Mouse (Mus musculus) megakaryocyte progenitor cell, adult 5-6 weeks (primary cell): ENCODE data around the gene Sgta. TPM values are rescaled to one million over a fixed set of nuclear protein-coding genes. Genes with fewer than 3 reads are reported as not detected.

Source experiments
- ATAC-seq: replicated peaks from 2 replicates; pipeline ENCODE4 v1.8.0; 2016; ENCODE audit warnings: mild to moderate bottlenecking, moderate TSS enrichment, inconsistent platforms; ENCODE audit not compliant: poor library complexity
- total RNA-seq, 2 experiments: library from RNA; stranded (forward) in 1 of 2; stranded (reverse) in 1 of 2; fragments of 157-497, 149-512 nt in 1 of 2; fragments of 200-1000 nt in 1 of 2; gene quantifications; 2 replicates each; pipeline versions ENCODE4 v1.2.3 to v1.2.4; 2015 to 2017

The Sgta gene
- total RNA-seq, 2 experiments from 2014 or later = 31.7 to 37.6 TPM

DNA sequence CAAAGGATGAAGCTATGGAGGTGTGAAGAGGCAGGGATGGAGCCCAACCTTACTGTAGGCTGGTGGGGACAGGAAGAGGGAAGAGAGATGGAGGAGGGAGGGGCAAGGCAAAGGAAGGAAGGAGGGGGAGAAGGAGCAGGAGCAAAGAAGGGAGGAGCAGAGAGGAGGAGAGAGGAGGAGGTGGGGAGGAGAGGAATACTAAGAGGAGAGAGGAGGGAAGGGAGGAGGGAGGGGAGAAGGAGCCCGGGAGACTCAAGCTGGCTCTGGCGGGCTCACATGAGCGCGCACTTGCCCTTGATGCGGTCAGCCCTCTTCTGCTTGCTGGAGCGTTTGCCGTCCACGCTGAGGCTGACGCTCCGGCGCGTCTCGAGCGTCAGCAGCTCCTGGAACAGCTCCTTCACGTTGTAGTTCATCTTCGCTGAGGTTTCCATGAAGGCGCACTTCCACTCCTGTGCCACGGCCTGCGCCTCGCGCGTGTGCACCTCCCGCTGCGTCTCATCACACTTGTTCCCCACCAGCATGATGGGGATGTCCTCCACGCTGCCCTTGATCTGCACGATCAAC, 38.4 kb downstream of the Sgta start:
- ATAC-seq = no peak

DNA sequence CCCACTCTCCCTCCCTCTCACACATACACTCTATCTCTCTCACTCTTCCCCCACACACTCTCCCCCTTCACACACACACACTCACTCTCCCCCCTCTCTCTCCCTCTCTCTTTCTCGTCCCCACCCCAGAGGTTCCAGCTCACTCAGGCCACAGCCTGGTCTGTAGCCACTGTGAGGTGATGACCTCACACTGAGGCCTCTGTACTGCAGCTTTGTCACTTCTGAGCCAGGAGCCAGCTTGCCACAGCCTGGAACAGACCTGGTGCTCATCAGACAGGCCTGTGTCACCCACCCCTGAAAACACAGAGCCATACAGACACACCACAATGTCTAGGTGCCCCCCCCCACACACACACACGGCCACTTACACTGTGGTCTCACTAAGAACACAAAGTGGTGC, 39.8 kb downstream of the Sgta start:
- ATAC-seq = no peak

DNA sequence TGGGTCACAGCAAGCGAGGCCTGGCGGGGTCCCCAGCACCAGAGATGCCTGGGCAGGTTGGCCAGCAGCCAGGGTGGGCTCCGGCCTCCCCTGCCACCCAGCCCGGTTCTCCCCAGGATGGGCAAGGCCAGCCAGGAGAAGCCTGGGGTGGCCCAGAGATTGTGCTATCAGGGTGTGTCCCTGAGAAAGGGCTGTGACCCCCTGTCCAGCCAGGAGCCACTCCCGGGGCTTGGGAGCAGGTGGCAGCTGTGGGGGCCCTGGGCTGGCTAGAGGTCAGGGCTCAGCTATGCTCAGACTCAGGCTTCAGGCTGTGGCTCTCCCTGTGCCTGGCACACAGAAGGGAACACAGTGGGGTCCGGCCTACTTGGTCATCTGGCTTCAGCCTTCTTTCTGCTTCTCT, 40.3 kb downstream of the Sgta start:
- ATAC-seq = no peak

DNA sequence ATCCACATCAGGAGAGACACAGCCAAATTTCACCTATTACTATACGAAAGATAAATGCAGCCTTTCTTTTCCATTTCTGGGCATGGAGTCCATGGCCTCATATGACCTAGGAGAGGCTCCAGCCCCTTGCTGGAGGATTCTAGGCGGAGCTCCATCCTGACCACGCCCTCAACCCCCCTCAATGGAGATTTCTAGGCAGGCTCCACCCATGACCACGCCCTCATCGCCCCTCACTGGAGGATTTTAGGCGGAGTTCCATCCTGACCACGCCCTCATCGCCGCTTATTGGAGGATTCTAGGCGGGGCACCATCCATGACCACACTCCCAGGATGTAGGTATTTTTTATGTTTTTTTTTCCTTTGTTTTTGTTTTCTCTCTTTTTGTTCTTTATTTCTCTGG, 41.7 kb downstream of the Sgta start:
- peak; percentile 27 for ATAC-seq

DNA sequence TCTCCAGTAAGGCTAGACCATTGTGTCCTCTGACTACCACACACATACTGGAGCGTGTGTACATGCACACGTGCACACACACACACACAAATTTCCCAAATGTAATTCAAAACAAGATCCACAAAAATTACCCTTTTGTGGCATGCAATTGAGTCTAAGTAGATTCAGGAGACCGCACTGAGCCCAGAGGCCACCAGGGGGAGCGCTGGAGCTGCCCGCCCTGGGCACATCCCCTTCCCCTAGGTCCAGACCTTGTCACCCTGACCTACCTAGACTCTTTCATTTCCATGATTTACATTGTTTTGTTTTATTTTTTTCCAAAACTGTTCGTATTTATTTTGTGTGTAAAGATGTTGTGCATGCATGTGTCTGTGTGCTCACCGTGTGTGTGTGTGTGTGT, 43.3 kb downstream of the Sgta start:
- peak; percentile 56 for ATAC-seq

DNA sequence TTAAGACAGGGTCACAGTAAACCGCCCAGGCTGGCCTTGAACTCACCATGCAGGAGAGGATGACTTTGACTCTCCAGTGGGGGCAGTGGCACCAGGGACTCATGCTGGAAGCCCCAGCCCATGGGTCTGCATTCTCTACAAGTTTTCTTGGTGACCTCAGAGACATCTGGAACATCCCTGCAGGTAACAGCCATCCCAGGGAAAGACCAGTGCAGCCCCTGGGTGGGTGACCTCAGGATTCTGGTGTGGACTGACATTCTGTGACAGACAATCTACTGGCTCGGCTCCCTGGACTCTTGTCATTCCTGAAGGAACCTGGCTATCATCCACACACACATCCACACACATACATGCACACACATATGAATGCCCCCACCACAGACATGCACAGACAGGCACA, 44.3 kb downstream of the Sgta start:
- ATAC-seq = no peak

DNA sequence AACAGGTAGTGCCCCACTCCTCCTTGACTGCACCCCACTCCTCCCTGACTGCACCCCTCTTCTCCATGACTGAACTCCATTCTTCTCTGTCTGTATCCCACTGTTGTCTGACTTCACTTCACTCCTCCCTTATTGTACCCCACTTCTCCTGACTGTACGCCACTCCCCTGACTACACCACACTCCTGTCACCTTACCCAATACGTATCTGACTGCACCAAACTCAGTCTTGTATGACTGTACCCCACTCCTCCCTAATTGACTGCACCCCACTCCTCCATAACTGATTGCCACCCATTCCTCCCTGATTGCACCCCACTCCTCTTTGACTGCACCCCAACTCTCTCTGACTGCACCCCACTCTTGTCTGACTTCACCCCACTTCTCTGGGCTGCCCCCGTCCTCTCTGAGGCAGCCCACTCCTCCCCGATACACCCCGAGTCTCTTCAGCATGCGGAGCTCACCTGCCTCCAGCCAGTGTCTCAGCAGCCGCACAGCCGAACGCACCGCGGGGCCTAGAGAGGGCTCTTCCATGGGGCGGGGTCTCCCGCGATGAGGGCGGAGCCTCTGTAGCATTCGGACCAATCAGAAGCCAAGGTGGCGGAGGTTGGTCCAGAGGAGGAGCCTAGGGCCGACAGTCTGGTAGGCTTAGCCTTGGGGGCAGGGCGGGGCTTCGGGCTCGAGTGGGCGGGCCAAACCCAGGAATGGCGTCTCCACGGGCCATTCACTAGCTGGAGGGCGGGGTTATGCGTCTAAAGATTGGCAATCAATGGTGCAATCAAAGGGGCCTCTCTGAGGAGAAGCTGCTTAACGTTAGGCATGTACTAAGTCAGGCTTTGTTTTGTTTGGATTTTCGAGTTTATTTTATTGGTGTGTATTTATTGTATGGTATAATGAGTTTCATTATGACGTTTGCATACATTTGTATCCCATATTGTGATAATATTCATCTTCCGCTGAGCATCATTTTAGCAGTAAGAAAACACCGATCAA, 45.3 kb downstream of the Sgta start, which contains the start of gene Gng7:
Gene Gng7, minus strand, starts transcription at position 553 of the 992 bp plus-strand sequence.
- peak; percentile 96 for ATAC-seq

DNA sequence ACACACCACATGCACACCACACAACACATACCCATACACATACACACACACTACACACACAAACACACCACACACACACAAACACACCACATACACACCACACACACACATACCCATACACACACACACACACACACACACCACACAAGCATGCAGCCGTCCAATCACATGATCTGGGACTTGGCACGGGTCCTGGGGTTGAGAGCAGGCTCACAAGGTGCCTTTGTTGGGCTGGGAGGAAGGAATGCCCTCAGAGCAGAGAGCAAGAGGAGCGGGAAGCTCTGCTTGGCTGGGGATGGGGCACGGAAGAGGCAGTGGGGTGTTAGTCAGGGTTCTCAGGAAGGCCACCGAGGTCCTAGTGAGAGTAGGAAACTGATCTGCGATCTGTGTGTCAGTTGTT, 49.1 kb downstream of the Sgta start:
- no peak for ATAC-seq

DNA sequence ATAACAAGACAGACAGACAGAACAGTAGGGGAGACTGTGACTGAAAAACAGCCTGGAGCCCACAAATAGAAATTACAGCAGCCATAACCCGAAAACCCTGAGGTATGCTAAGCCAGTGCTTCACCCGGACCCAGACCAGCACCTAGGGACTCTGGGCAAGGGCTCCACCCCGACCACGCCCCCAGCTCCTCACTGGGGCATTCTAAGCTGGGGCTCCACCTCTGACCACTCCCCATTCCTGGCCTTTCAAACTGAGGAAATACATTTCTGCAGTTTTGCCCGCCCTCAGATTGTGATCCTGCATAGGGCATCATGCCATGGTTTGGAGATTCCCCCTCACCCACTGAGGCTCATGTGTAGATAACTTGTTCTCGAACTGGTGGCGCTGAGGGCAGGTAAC, 52.7 kb downstream of the Sgta start:
- peak; percentile 61 for ATAC-seq

DNA sequence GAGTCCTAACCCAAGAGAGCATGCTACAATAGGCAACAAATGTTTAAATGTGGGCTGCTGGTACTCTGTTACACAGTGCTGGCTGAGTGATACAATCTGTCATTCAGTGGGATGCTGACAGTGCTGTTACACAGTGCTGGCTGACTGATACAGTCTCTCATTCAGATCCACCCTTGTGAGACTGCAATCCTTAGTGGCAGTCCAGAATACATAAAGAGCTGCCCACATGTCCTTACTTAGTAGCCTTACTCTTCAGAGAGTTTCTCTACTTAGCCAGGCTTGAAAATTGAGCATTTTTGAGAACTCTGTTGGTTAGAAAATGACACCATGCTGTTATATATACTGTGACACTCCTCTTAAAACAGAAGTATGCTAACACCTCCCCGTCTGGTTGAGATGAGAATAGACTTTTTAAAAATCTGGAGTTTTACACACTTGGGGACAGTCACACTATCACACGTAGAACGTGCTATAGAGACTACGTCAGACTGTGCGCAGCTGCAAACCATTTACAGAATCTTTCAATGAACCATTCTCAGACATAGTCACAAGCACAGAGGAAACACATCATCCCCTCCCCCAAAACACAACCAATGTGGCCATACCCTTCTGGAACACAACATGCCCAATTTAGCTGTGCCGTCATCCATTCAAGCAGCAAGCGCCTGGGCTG, 53.8 kb downstream of the Sgta start:
- ATAC-seq = no peak

DNA sequence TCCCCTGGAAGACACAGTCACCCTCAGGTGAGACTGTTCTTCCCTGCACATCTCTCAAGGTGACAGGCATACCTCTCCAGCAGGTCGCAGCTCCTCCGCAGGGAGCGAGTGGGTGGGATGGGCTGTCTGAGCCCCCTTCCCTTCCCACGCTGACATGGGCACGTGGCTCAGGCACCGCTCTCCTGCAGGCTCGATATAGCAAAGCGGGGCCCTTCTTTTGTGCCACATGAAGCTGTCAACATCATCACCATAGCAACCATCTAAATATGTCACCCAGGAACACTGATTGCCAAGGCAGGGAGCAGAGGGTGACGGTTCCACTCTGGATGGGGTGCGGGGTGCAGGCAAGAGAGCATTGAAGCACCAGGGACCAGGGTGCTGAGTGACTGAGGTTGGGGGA, 58.8 kb downstream of the Sgta start:
- no peak for ATAC-seq

DNA sequence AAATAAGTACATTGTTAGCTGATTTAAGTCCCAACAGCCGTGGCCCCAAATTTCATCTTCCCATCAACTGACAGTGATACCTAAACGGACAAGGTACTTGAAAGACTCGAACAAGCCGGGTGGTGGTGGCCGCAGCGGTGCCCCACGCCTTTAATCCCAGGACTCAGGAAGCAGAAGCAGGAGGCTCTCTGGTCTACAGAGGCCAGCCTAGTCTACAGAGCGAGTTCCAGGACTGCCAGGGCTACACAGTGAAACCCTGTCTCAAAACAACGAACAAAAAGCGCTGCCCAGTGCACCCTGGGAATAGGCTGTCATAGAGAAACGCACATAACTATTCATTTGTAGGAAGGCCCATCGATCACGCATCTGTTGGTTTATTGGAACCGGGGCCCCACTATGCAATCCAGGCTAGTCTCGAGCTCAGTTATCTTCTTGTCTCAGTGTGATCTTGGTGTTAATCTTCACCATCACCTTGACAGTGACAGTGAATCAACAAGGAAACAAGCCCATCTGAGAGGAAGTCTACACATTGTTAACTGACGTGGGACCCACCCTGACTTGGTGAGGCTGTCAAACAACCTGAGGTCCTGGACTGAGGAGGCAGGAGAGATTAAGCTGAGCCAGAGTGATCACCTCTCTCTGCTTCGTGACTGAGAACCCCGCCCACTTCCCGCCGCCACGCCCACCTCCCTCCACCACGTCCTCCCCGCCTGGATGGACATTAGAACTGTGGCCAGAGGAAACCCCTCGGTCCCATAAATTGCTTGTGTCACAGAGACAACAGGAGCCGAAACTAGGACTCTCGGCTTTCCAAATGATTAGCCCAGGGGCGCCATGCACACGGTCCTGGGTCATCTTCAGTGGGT, 59.6 kb downstream of the Sgta start:
- ATAC-seq = peak; percentile 26; the same call in 1 of the 2 replicates

DNA sequence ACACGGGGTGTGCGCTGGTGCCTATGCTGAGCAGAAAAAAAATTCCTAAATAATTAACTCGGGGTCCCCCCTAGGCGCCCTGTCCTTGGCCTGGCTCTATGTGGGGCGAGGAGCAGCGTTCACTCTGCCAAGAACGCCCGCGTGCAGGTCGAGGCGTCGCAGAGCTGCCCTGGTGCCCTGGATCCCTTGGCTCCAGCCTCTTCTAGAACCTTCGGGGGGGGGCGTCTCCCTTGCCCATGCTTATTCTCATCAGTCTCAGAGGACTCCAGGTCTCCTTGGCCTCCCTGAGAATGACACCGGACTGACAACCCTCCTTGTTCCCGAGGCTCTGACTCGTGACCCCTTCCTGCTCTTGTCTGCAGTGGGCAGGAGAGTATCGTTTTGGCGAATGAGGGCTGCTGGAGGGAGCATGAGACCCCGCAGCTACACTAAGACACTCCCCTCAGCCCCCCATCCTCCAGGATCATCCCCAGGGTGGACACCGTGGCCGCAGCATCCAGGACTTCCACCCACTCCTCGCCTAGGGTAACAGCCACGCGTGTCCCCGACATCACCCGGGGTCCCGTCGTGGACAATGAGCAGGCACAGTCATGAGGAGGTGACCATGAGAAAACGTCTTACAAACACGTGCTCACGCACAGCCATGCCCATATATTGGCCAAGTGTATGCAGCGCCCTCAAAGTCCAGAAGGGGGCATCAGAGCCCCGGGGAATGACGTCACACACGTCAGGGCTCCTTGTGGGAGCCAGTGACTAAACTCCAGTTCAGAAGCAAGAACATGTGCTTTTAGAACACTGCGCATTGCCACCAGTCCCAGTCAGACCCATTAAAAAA, 60.4 kb downstream of the Sgta start:
- peak; percentile 78 for ATAC-seq

DNA sequence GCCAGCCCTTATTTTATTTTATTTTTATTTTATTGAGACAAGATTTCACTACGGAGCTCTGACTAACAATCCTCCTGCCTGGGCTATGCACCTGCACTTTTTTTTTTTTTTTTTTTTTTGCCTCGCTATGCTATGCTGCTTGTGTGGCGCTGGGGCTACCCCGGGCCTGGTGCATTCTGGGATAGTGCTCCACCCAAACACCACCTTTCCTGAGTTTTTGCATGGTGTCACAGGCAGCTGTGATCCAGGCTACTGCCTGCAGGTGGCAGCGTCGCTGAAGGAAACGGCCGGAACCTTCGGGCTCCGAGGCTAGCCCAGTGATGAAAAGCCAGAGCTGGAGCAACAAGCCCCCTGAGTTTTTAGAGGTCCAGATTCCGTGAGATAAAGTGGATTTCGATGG, 61.2 kb downstream of the Sgta start:
- ATAC-seq = peak; percentile 71

DNA sequence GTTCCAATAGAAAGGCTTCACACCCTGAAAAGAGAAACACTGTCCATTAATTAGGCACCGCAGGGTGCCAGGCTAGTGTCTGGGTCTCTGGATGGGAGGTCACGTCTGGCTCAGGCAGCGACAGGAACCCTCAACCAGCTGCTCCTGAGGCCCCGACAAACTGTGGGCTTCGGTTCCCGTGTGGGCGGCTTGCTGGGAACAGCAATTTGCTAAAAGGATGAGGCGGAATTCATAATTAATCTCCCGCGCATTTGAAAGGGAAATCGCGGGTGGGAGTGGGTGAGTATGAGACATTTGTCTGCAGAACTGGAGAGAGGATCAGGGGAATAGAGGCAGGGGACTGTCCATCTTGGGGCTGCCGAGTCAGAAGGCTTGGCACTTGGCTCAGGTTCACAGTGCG, 62.0 kb downstream of the Sgta start:
- no peak for ATAC-seq

DNA sequence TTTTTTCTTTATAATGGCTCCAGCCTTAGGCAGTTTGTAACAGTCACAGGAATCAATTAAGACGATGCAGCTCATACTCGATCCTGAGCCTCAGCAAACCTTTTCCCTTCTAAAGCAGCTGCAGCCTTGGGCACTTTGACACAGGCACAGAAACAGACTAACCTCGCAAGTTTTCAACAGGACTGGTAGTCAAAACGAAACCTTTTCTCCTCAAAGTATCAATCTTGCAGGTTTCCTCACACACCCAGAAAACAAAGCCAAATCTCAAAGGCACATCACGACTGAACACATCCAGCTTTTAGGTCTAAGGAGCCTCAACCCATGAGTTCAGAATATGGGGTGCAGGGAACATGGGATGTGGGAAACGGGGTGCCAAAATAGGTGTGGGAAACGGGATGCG, 62.6 kb downstream of the Sgta start:
- no peak for ATAC-seq

DNA sequence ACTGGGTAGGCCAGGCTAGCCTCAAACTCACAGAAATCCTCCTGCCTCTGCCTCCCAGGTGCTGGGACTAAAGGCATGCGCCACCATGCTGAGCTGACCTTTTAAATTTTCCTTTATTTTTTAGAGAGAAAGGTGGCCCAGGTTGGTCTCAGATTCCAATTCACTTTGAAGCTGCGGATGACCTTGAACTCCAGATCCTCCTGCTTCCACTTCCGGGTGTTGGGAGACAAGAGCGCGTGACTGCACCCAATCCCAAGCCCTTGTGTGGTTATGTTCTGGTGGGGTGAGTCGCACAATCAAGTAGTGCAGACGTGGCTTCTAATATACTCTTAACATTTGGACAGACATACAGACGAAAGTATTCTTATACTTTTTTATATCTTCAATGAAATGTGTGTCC, 63.5 kb downstream of the Sgta start:
- no peak for ATAC-seq

DNA sequence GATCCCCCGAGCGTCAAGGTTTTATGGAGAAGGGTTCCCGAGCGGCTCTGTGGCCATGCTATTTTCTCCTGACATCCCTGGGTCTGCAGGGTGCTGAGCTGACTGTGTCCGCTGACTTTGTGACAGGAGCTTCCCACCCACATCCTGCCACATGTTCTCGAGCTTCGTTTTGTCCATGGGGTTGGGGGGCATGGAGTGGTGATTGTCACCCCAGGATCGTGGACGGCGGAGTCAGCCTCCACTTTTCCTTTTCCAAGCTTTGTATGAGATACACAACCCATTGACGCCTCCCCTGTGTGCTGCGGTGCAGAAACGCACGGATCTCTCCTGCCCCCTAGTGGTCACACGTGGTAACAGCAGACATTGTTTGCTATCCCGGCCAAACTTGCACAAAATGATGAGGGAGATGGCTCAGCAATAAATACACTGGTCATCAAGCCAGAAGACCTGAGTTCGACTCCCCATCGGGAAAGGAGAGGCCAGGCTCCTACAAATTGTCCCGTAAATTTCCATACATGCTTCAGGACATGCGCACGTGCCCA, 64.8 kb downstream of the Sgta start:
- ATAC-seq = peak; percentile 67

DNA sequence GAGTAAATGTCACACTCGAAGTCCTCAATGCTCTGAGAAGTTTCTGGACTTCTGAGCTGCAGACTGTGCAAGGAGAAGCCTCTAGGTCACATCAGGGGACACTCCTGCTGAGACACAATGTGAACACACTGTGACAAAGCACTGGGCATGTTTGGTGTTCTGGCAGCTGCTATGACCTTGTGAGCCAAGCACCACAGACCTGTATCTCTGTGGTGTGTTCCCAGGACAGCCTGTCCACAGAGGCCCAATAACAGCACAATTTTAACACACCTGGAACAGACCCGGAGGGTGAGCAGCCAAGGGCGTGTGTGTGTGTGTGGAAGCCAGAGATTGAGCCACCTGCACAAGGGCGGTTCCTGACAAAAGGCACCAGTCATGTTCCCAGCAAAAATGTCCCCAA, 65.4 kb downstream of the Sgta start:
- no peak for ATAC-seq
